Mouse (Mus musculus): Measurements from ENCODE around the gene Tmem14c.

- TF ChIP-seq POLR2A (IDR thresholded peaks at IDR 0.05; ENCODE audit: insufficient read depth, low read depth, low read length) (no peak), CTCF (IDR thresholded peaks at IDR 0.05; ENCODE audit: insufficient read depth, low read depth, low read length) (no peak)
Observed at GRCm38 (mm10) chr13:40972976-40973375, 43.1 kb upstream of the Tmem14c start.
